Mouse (Mus musculus): ENCODE results near the gene Cacna1s.

The Cacna1s gene

GRCm38 (mm10) chr1:136052547-136052946 lies at the start of gene Cacna1s:
TSS of gene Cacna1s (plus strand) at chr1:136052750.
- in situ Hi-C loops (cut with MboI) = no loop called here

- in situ Hi-C loops (cut with MboI) = no loop called here
Observed at GRCm38 (mm10) chr1:136006292-136006748, 46.2 kb upstream of the Cacna1s start, which contains the start of gene Igfn1. TSS of gene Igfn1 (minus strand) at chr1:136006342.

- in situ Hi-C loops (cut with MboI) = no loop called here
Observed at GRCm38 (mm10) chr1:136007211-136008158, 45.1 kb upstream of the Cacna1s start, which contains the start of gene Tmem9. TSS of gene Tmem9 (plus strand) at chr1:136008150.

- in situ Hi-C loops (cut with MboI) = no loop called here
Observed at GRCm38 (mm10) chr1:136008159-136008533, 44.4 kb upstream of the Cacna1s start.

- in situ Hi-C loops (cut with MboI) = no loop called here
Observed at GRCm38 (mm10) chr1:136010247-136010646, 42.3 kb upstream of the Cacna1s start.

- in situ Hi-C loops (cut with MboI) = no loop called here
Observed at GRCm38 (mm10) chr1:136013513-136013912, 39.0 kb upstream of the Cacna1s start.

GRCm38 (mm10) chr1:136014796-136015502 lies 37.6 kb upstream of the Cacna1s start:
- in situ Hi-C loops (cut with MboI) = no loop called here

- in situ Hi-C loops (cut with MboI) = no loop called here
Observed at GRCm38 (mm10) chr1:136017307-136017706, 35.2 kb upstream of the Cacna1s start.

GRCm38 (mm10) chr1:136017907-136018313 lies 34.6 kb upstream of the Cacna1s start:
- in situ Hi-C loops (cut with MboI) = no loop called here

- in situ Hi-C loops (cut with MboI) = no loop called here
Observed at GRCm38 (mm10) chr1:136018390-136019189, 34.0 kb upstream of the Cacna1s start.

GRCm38 (mm10) chr1:136030201-136030600 lies 22.3 kb upstream of the Cacna1s start:
- in situ Hi-C loops (cut with MboI) = no loop called here

GRCm38 (mm10) chr1:136031697-136032096 lies 20.9 kb upstream of the Cacna1s start:
- in situ Hi-C loops (cut with MboI) = no loop called here

- in situ Hi-C loops (cut with MboI) = no loop called here
Observed at GRCm38 (mm10) chr1:136032961-136033360, 19.6 kb upstream of the Cacna1s start.

GRCm38 (mm10) chr1:136038746-136039538 lies 13.6 kb upstream of the Cacna1s start:
- in situ Hi-C loops (cut with MboI) = no loop called here

GRCm38 (mm10) chr1:136040452-136040851 lies 12.1 kb upstream of the Cacna1s start:
- in situ Hi-C loops (cut with MboI) = no loop called here

GRCm38 (mm10) chr1:136040874-136041273 lies 11.7 kb upstream of the Cacna1s start:
- in situ Hi-C loops (cut with MboI) = no loop called here

- in situ Hi-C loops (cut with MboI) = no loop called here
Observed at GRCm38 (mm10) chr1:136045774-136046173, 6.8 kb upstream of the Cacna1s start.

- in situ Hi-C loops (cut with MboI) = no loop called here
Observed at GRCm38 (mm10) chr1:136047432-136047831, 5.1 kb upstream of the Cacna1s start.

GRCm38 (mm10) chr1:136047894-136048293 lies 4.7 kb upstream of the Cacna1s start:
- in situ Hi-C loops (cut with MboI) = no loop called here

- in situ Hi-C loops (cut with MboI) = no loop called here
Observed at GRCm38 (mm10) chr1:136050312-136051012, 2.1 kb upstream of the Cacna1s start, which contains the start of gene Ascl5. TSS of gene Ascl5 (plus strand) at chr1:136050804.

All from mature B cell (primary cell).